Mouse (Mus musculus) heart, embryonic 13.5 days (tissue): ENCODE measurements around the gene Vmn2r124. TPM values are rescaled to one million over a fixed set of nuclear protein-coding genes. Genes with fewer than 3 reads are reported as not detected.
"Not testable (repeated sequence)": the region's sequence is repeated elsewhere in the genome, so short reads cannot be mapped to it uniquely, and the experiment has no call there.

Source experiments
- ATAC-seq: fragments of 200-750 bp; cut with Nextera tagmentation; 2 replicates; pipeline ENCODE4 v1.8.0; 2017; ENCODE audit warnings: moderate TSS enrichment; ENCODE audit not compliant: insufficient number of reproducible peaks, low FRiP score, low TSS enrichment; ENCODE audit errors: extremely low read depth
- H3K27ac ChIP-seq: fragments of 300-500 bp; sonication (generic); replicated peaks from 2 replicates; pipeline ENCODE4 v1.5.1; 2015; ENCODE audit warnings: moderate library complexity, mild to moderate bottlenecking, inconsistent platforms
- H3K27me3 ChIP-seq: fragments of 300-500 bp; sonication (generic); replicated peaks from 2 replicates; pipeline ENCODE4 v1.6.1; 2015; ENCODE audit warnings: mild to moderate bottlenecking, inconsistent platforms
- H3K36me3 ChIP-seq: fragments of 300-500 bp; sonication (generic); 2 replicates; pipeline ENCODE4 v1.6.1; 2015; ENCODE audit warnings: mild to moderate bottlenecking, inconsistent platforms
- H3K4me1 ChIP-seq: fragments of 300-500 bp; sonication (generic); 2 replicates; pipeline ENCODE4 v1.6.1; 2015; ENCODE audit warnings: inconsistent platforms
- H3K4me2 ChIP-seq: fragments of 300-500 bp; sonication (generic); 2 replicates; pipeline ENCODE4 v1.6.1; 2015; ENCODE audit warnings: inconsistent platforms, mild to moderate bottlenecking, moderate library complexity
- H3K4me3 ChIP-seq: fragments of 300-500 bp; sonication (generic); 2 replicates; pipeline ENCODE4 v1.5.1; 2015; ENCODE audit warnings: moderate library complexity, mild to moderate bottlenecking, inconsistent platforms
- H3K9ac ChIP-seq: fragments of 300-500 bp; sonication (generic); 2 replicates; pipeline ENCODE4 v1.6.1; 2015; ENCODE audit warnings: inconsistent platforms, mild to moderate bottlenecking, moderate library complexity
- H3K9me3 ChIP-seq: fragments of 300-500 bp; sonication (generic); 2 replicates; pipeline ENCODE4 v1.6.1; 2016; ENCODE audit warnings: inconsistent platforms
- WGBS: fragments of 180-500 bp; shearing (Covaris S2); methylation state at CpG from one replicate; pipeline ENCODE4 v1.1.7; 2015; ENCODE audit warnings: mixed read lengths; 5-methylcytosine and 5-hydroxymethylcytosine counted together
- polyA plus RNA-seq: library from polyadenylated mRNA; unstranded; fragments of >200 nt; fragmentation: Nextera tagmentation; extraction: Ambion mirVana; gene quantifications from 2 replicates; pipeline ENCODE4 v1.2.1, GENCODE M21; 2015

Gene Vmn2r124
- not detected in 2 replicates for polyA plus RNA-seq

DNA sequence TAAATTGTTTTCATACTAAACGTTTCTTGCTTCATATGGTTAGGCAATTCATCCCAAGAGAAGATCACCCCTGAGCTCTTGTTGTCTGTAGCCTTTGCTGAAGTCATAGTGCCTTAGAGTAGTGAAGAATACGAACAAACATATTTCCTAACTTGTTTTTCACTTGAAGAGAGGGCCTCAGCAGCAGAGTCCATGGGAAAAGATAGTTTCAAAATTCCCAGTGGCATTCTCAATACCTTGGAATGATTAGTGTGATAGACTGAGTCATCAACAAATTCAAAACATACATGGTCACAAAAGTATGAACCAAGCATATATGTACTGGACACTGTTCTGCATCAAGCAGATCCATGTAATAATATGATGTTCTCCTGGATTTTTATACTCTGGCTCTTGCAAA lies at the start of gene Vmn2r124:
TSS of gene Vmn2r124 (plus strand) at position 301 of the 400 bp plus-strand sequence.
- no peak within 1 kb of the TSS for H3K4me3 ChIP-seq
- H3K4me1 ChIP-seq, result no peaks in the 10 kb centered on the region
- ATAC-seq, result no peak
- H3K27me3 ChIP-seq, result no peaks in the 10 kb centered on the region
- 0 out of 2 replicates have a peak, but pooled peaks cover 4% of the 10 kb centered on the region for H3K9me3 ChIP-seq
- no peak within 1 kb of the TSS for H3K4me2 ChIP-seq
- no peak within 1 kb of the TSS for H3K9ac ChIP-seq
- WGBS, result 35% methylated on average over 2 of the region's 2 CpGs
- H3K27ac ChIP-seq, result no peak within 1 kb of the TSS
- H3K36me3 ChIP-seq, result no peaks in the 10 kb centered on the region

DNA sequence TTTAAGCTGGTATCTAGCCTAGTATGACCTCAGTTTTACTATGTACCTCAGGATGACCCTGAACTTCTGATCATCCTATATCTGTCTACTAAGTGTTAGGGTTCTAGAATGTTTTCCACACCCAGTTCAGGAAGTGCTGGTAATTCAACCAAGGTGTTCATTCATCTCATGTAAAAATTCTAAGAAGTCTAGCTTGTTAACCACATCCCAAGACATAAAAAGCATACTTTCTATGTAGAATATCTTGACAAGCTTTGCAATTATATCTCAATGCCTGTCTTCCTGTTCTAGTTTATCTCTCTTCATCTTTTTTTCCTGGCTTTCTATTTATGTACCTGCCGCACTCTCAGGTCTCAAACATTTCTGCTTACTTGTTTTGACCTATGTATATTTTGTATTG lies 44.5 kb upstream of the Vmn2r124 start:
- Histone ChIP-seq H3K36me3 (no peaks in the 10 kb centered on the region), H3K4me3 (no peak overlapping the region), H3K4me1 (no peaks in the 10 kb centered on the region), H3K9me3 (0 out of 2 replicates have a peak, but pooled peaks cover 6% of the 10 kb centered on the region), H3K27me3 (no peaks in the 10 kb centered on the region), H3K9ac (no peak overlapping the region), H3K4me2 (no peak overlapping the region), H3K27ac (no peak overlapping the region)
- 91% methylated on average over 1 of the region's 1 CpGs for WGBS
- no peak for ATAC-seq

DNA sequence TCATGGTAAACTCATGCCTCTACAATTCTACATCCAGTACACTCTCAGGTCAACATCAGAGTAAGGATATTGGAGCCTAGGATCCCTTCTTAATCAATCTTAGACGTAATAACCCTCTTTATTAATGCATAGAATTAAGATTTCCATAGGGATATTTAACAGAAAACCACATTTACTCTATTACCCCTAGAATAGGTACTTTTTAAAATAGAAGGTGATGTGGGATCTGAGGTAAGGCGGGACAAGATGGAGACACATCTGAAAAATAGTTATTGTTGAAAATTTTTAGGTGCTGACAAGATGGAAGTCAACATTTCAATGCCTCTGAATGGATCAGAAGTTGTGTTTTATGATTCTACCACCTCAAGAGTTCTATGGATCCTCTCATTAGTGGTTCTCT lies 27.8 kb upstream of the Vmn2r124 start, which contains the start of gene Fpr-rs4:
TSS of gene Fpr-rs4 (plus strand) at position 301 of the 400 bp plus-strand sequence.
- WGBS, result 50% methylated on average over 2 of the region's 2 CpGs

DNA sequence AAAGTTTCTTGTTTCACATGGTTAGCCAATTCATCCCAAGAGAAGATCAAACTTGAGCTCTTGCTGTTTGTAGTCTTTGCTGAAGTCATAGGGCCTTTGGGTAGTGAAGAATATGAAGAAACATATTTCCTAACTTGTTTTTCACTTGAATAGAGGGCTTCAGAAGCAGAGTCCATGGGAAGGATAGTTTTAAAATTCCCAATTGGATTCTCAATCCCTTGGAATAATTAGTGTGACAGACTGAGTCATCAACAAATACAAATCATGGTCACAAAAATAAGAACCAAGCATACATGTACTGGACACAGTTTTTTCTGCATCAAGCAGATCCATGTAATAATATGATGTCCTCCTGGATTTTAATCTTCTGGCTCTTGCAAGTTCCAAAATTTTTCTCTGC lies 35.5 kb downstream of the Vmn2r124 start, which contains the start of gene Vmn2r91:
TSS of gene Vmn2r91 (plus strand) at position 301 of the 400 bp plus-strand sequence.
- not testable (repeated sequence) for H3K27ac ChIP-seq, H3K9me3 ChIP-seq, H3K36me3 ChIP-seq, H3K4me3 ChIP-seq, H3K4me2 ChIP-seq, H3K27me3 ChIP-seq, H3K4me1 ChIP-seq, H3K9ac ChIP-seq, ATAC-seq

More for the DNA sequence above, 27.8 kb upstream of the Vmn2r124 start, which contains the start of gene Fpr-rs4:
- H3K27me3 ChIP-seq, result no peaks in the 10 kb centered on the region
- no peak within 1 kb of the TSS for H3K27ac ChIP-seq
- H3K9ac ChIP-seq, result no peak within 1 kb of the TSS
- H3K4me2 ChIP-seq, result no peak within 1 kb of the TSS
- peaks cover 5% of the 10 kb centered on the region; the same call in 1 of the 2 replicates for H3K9me3 ChIP-seq
- no peaks in the 10 kb centered on the region for H3K4me1 ChIP-seq
- H3K4me3 ChIP-seq, result no peak within 1 kb of the TSS
- H3K36me3 ChIP-seq, result no peaks in the 10 kb centered on the region
- ATAC-seq, result no peak

DNA sequence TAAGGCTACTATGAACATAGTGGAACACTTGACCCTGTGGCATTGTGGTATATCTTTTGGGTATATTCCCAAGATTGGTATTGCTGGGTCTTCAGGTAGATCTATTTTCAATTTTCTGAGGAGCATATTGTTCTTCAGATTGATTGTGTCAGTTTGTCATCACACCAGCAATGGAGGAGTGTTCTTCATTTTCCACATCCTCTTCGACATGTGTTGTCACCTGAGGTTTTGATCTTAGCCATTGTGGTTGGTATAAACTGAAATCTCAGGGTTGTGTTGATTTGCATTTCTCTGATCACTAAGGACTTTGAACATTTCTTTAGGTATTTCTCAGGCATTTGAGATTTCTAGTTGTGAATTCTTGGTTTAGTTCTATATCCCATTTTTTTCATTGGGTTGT lies 46.4 kb downstream of the Vmn2r124 start:
- H3K27me3 ChIP-seq, H3K9ac ChIP-seq, H3K4me2 ChIP-seq, H3K27ac ChIP-seq, H3K9me3 ChIP-seq, H3K4me3 ChIP-seq, ATAC-seq, H3K36me3 ChIP-seq, H3K4me1 ChIP-seq: not testable (repeated sequence)
- 41% methylated on average over 1 of the region's 1 CpGs for WGBS

DNA sequence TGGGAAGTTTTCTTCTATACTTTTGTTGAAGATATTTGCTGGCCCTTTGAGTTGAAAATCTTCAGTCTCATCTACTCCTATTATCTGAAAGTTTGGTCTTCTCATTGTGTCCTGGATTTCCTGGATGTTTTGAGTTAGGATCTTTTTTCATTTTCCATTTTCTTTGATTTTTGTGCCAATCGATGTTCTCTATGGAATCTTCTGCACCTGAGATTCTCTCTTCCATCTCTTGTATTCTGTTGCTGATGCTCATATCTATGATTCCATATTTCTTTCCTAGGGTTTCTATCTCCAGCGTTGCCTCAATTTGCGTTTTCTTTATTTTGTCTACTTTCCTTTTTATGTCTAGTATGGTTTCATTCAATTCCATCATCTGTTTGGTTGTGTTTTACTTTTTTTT lies 53.0 kb downstream of the Vmn2r124 start:
- H3K27ac ChIP-seq, H3K36me3 ChIP-seq, ATAC-seq, H3K9ac ChIP-seq, H3K4me2 ChIP-seq, H3K27me3 ChIP-seq, H3K9me3 ChIP-seq, H3K4me1 ChIP-seq, H3K4me3 ChIP-seq: not testable (repeated sequence)
- WGBS, result 67% methylated on average over 3 of the region's 3 CpGs

Other genes starting within 250 kb of the Vmn2r124 start
- gene Spaca6, start 222.3 kb upstream of the Vmn2r124 start, polyA plus RNA-seq, result 24.2 and 27.0 TPM in 2 replicates
- 0.55 and 0.66 TPM in 2 replicates for gene Has1, start 194.2 kb upstream of the Vmn2r124 start, polyA plus RNA-seq
- gene Fpr1, start 165.5 kb upstream of the Vmn2r124 start, polyA plus RNA-seq, result 0.11 and 0.15 TPM in 2 replicates
- gene Fpr2, start 161.6 kb upstream of the Vmn2r124 start, polyA plus RNA-seq, result not detected in 2 replicates
- not detected in 2 replicates for gene Fpr3, start 161.6 kb upstream of the Vmn2r124 start, polyA plus RNA-seq
- not detected in 2 replicates for gene Fpr-rs4, start 27.7 kb upstream of the Vmn2r124 start, polyA plus RNA-seq
- not detected in 2 replicates for gene Vmn2r91, start 35.6 kb downstream of the Vmn2r124 start, polyA plus RNA-seq
- gene Vmn2r92, start 102.5 kb downstream of the Vmn2r124 start, polyA plus RNA-seq, result not detected in 2 replicates
- not detected in 2 replicates for gene Vmn2r94, start 228.3 kb downstream of the Vmn2r124 start, polyA plus RNA-seq
- not detected in 2 replicates for gene Vmn2r93, start 248.7 kb downstream of the Vmn2r124 start, polyA plus RNA-seq